Mouse (Mus musculus): Measurements from ENCODE around the gene Arhgef15.
"Not testable (repeated sequence)": the region's sequence is repeated elsewhere in the genome, so short reads cannot be mapped to it uniquely, and the experiment has no call there.

GRCm38 (mm10) chr11:68973250-68974058 lies 16.2 kb upstream of the Arhgef15 start:
- not testable (repeated sequence) for TF ChIP-seq CTCF (IDR thresholded peaks at IDR 0.05; ENCODE audit: borderline replicate concordance, insufficient read depth, low read length); POLR2A (IDR thresholded peaks at IDR 0.05; ENCODE audit: low read depth, low read length)

Data from embryonic fibroblast, embryonic 13.5 days (primary cell).